Mouse (Mus musculus) stomach, embryonic 15.5 days (tissue): ENCODE results near the gene Hpn. TPM values are rescaled to one million over a fixed set of nuclear protein-coding genes. Genes with fewer than 3 reads are reported as not detected.
A peak's percentile ranks its signal among the peaks of the same experiment; 100 is the strongest.

Experiments
- ATAC-seq: fragments of 200-750 bp; cut with Nextera tagmentation; 2 replicates; pipeline ENCODE4 v1.8.0; 2017; ENCODE audit warnings: low read depth, moderate number of reproducible peaks, moderate TSS enrichment; ENCODE audit not compliant: insufficient read depth, low FRiP score
- H3K27ac ChIP-seq: fragments of 300-500 bp; sonication (generic); 2 replicates; pipeline ENCODE4 v1.5.1; 2015; ENCODE audit warnings: mild to moderate bottlenecking, inconsistent platforms
- H3K27me3 ChIP-seq: fragments of 300-500 bp; sonication (generic); replicated peaks from 2 replicates; pipeline ENCODE4 v1.6.1; 2015; ENCODE audit warnings: inconsistent platforms
- H3K36me3 ChIP-seq: fragments of 300-500 bp; sonication (generic); 2 replicates; pipeline ENCODE4 v1.6.1; 2015; ENCODE audit warnings: inconsistent platforms
- H3K4me1 ChIP-seq: fragments of 300-500 bp; sonication (generic); 2 replicates; pipeline ENCODE4 v1.6.1; 2015; ENCODE audit warnings: inconsistent platforms
- H3K4me2 ChIP-seq: fragments of 300-500 bp; sonication (generic); 2 replicates; pipeline ENCODE4 v1.6.1; 2015; ENCODE audit warnings: mild to moderate bottlenecking, inconsistent platforms
- H3K4me3 ChIP-seq: fragments of 300-500 bp; sonication (generic); replicated peaks from 2 replicates; pipeline ENCODE4 v1.5.1; 2015; ENCODE audit warnings: inconsistent platforms
- H3K9ac ChIP-seq: fragments of 300-500 bp; sonication (generic); 2 replicates; pipeline ENCODE4 v1.6.1; 2015; ENCODE audit warnings: inconsistent platforms
- H3K9me3 ChIP-seq: fragments of 300-500 bp; sonication (generic); 2 replicates; pipeline ENCODE4 v1.6.1; 2016; ENCODE audit warnings: inconsistent platforms
- WGBS: fragments of 180-500 bp; shearing (Covaris S2); methylation state at CpG from one replicate; pipeline ENCODE4 v1.1.7; 2015; 5-methylcytosine and 5-hydroxymethylcytosine counted together
- polyA plus RNA-seq: library from polyadenylated mRNA; unstranded; fragments of >200 nt; fragmentation: Nextera tagmentation; extraction: Ambion mirVana; gene quantifications from 2 replicates; pipeline ENCODE4 v1.2.1, GENCODE M21; 2015

Gene Hpn
- polyA plus RNA-seq, 1 experiment from 2014 or later: 35.3 TPM

- Histone ChIP-seq H3K4me2 (no peak overlapping the region), H3K4me1 (no peaks in the 10 kb centered on the region), H3K4me3 (no peak overlapping the region), H3K27ac (no peak overlapping the region), H3K9me3 (no peaks in the 10 kb centered on the region), H3K27me3 (no peaks in the 10 kb centered on the region), H3K9ac (no peak overlapping the region), H3K36me3 (no peaks in the 10 kb centered on the region)
- ATAC-seq: no peak
- 48% methylated on average over 3 of the region's 3 CpGs for WGBS
Measured at GRCm38 (mm10) chr7:31106166-31106565, 8.9 kb downstream of the Hpn start.

GRCm38 (mm10) chr7:31105061-31105768 is 9.9 kb downstream of the Hpn start:
- 52% methylated on average over 15 of the region's 15 CpGs for WGBS

GRCm38 (mm10) chr7:31100786-31101185 is 14.3 kb downstream of the Hpn start:
- Histone ChIP-seq H3K27me3 (no peaks in the 10 kb centered on the region), H3K36me3 (no peaks in the 10 kb centered on the region), H3K4me2 (no peak overlapping the region), H3K4me3 (no peak overlapping the region), H3K27ac (no peak overlapping the region), H3K9ac (no peak overlapping the region), H3K4me1 (no peaks in the 10 kb centered on the region), H3K9me3 (no peaks in the 10 kb centered on the region)
- no peak for ATAC-seq
- 80% methylated on average over 14 of the region's 14 CpGs for WGBS

More at GRCm38 (mm10) chr7:31105061-31105768, 9.9 kb downstream of the Hpn start:
- H3K27me3 ChIP-seq: no peaks in the 10 kb centered on the region
- H3K36me3 ChIP-seq: no peaks in the 10 kb centered on the region
- no peak for ATAC-seq
- H3K9me3 ChIP-seq: no peaks in the 10 kb centered on the region
- no peak overlapping the region for H3K4me2 ChIP-seq
- H3K27ac ChIP-seq: no peak overlapping the region
- H3K4me3 ChIP-seq: no peak overlapping the region
- no peak overlapping the region for H3K9ac ChIP-seq
- H3K4me1 ChIP-seq: no peaks in the 10 kb centered on the region

- Histone ChIP-seq H3K4me3 (no peak overlapping the region), H3K4me2 (no peak overlapping the region), H3K27me3 (no peaks in the 10 kb centered on the region), H3K9me3 (no peaks in the 10 kb centered on the region), H3K4me1 (0 out of 2 replicates have a peak, but pooled peaks cover 4% of the 10 kb centered on the region), H3K36me3 (no peaks in the 10 kb centered on the region), H3K27ac (no peak overlapping the region), H3K9ac (no peak overlapping the region)
- 86% methylated on average over 6 of the region's 6 CpGs for WGBS
- ATAC-seq: no peak
Measured at GRCm38 (mm10) chr7:31099612-31099982, 15.5 kb downstream of the Hpn start.

GRCm38 (mm10) chr7:31098697-31099611 is 16.1 kb downstream of the Hpn start:
- Histone ChIP-seq H3K4me3 (no peak overlapping the region), H3K4me2 (no peak overlapping the region), H3K4me1 (0 out of 2 replicates have a peak, but pooled peaks cover 4% of the 10 kb centered on the region), H3K9ac (no peak overlapping the region), H3K9me3 (no peaks in the 10 kb centered on the region), H3K27ac (no peak overlapping the region), H3K36me3 (no peaks in the 10 kb centered on the region), H3K27me3 (no peaks in the 10 kb centered on the region)
- no peak for ATAC-seq
- 77% methylated on average over 22 of the region's 22 CpGs for WGBS

- no peak overlapping the region for H3K9ac ChIP-seq
- peak overlapping the region; percentile 15 for H3K4me3 ChIP-seq
- WGBS: 37% methylated on average over 18 of the region's 20 CpGs
- no peaks in the 10 kb centered on the region for H3K27me3 ChIP-seq
- H3K27ac ChIP-seq: no peak overlapping the region
- no peaks in the 10 kb centered on the region for H3K9me3 ChIP-seq
- H3K4me1 ChIP-seq: 0 out of 2 replicates have a peak, but pooled peaks cover 4% of the 10 kb centered on the region
- H3K36me3 ChIP-seq: no peaks in the 10 kb centered on the region
- peak overlapping the region; percentile 42 for H3K4me2 ChIP-seq
- peak; percentile 89 for ATAC-seq
Measured at GRCm38 (mm10) chr7:31097583-31098248, 17.4 kb downstream of the Hpn start.

GRCm38 (mm10) chr7:31096892-31097564 is 18.1 kb downstream of the Hpn start:
- H3K9ac ChIP-seq: no peak overlapping the region
- 72% methylated on average over 9 of the region's 9 CpGs for WGBS
- no peak overlapping the region for H3K4me3 ChIP-seq
- no peaks in the 10 kb centered on the region for H3K27me3 ChIP-seq
- no peaks in the 10 kb centered on the region for H3K9me3 ChIP-seq
- 0 out of 2 replicates have a peak, but pooled peaks cover 4% of the 10 kb centered on the region for H3K4me1 ChIP-seq
- H3K27ac ChIP-seq: no peak overlapping the region
- no peaks in the 10 kb centered on the region for H3K36me3 ChIP-seq
- ATAC-seq: no peak
- no peak overlapping the region for H3K4me2 ChIP-seq

- Histone ChIP-seq H3K36me3 (no peaks in the 10 kb centered on the region), H3K9ac (no peak overlapping the region), H3K4me1 (0 out of 2 replicates have a peak, but pooled peaks cover 4% of the 10 kb centered on the region), H3K4me2 (no peak overlapping the region), H3K4me3 (no peak overlapping the region), H3K27ac (no peak overlapping the region), H3K27me3 (no peaks in the 10 kb centered on the region), H3K9me3 (no peaks in the 10 kb centered on the region)
- ATAC-seq: no peak
- WGBS: 24% methylated on average over 12 of the region's 12 CpGs
Measured at GRCm38 (mm10) chr7:31094774-31095501, 20.2 kb downstream of the Hpn start.

GRCm38 (mm10) chr7:31089721-31090120 is 25.4 kb downstream of the Hpn start:
- Histone ChIP-seq H3K9me3 (no peaks in the 10 kb centered on the region), H3K27me3 (no peaks in the 10 kb centered on the region), H3K27ac (no peak overlapping the region), H3K9ac (no peak overlapping the region), H3K4me1 (peaks cover 3% of the 10 kb centered on the region), H3K4me3 (no peak overlapping the region), H3K36me3 (no peaks in the 10 kb centered on the region), H3K4me2 (no peak overlapping the region)
- 63% methylated on average over 2 of the region's 2 CpGs for WGBS
- ATAC-seq: no peak

- Histone ChIP-seq H3K27me3 (no peaks in the 10 kb centered on the region), H3K36me3 (no peaks in the 10 kb centered on the region), H3K4me1 (peaks cover 12% of the 10 kb centered on the region), H3K9me3 (no peaks in the 10 kb centered on the region), H3K9ac (no peak overlapping the region), H3K4me2 (no peak overlapping the region), H3K27ac (no peak overlapping the region), H3K4me3 (no peak overlapping the region)
- 70% methylated on average over 3 of the region's 3 CpGs for WGBS
- no peak for ATAC-seq
Measured at GRCm38 (mm10) chr7:31088206-31088605, 26.9 kb downstream of the Hpn start.

- H3K9me3 ChIP-seq: no peaks in the 10 kb centered on the region
- H3K4me2 ChIP-seq: no peak overlapping the region
- H3K4me3 ChIP-seq: no peak overlapping the region
- H3K27me3 ChIP-seq: no peaks in the 10 kb centered on the region
- ATAC-seq: no peak
- no peak overlapping the region for H3K27ac ChIP-seq
- no peak overlapping the region for H3K9ac ChIP-seq
- no peaks in the 10 kb centered on the region for H3K36me3 ChIP-seq
- WGBS: 56% methylated on average over 2 of the region's 2 CpGs
- H3K4me1 ChIP-seq: peaks cover 17% of the 10 kb centered on the region
Measured at GRCm38 (mm10) chr7:31087262-31087661, 27.8 kb downstream of the Hpn start.
